ENCODE assay signal across 11 mouse cellular contexts in the genomic region with DNA sequence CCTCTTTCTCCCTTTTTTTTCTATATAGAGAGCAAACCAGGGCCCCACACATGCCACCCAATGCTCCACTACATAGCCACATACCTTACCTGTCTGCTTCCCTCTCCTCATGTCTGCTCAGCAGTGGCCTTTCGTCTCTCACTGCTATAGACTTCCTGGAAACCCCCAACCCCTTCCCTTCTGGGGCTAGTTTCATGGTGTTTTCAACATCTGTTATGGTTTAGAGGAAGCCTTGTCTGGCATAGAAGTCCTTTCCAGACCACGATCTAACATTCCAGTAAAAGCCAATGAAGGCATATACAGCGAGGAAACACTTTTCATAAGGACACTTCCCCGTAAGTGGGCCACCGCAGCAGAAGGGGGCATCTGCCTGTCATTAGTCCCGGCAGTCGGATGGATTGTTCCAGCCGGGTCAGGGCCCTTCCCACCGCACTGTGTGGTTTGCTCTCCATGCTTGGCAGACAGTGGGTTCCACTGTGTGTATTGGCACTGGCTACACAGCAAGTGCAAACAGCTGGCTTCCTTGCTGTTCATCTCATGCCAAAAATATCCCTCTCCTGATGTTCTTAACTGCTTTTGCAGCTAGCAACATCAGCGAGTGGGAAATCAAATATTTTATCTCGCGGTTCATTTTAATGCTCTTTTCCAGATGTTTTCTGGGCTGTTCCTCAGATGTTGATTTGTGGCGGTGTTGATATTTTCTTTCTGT. TPM values are rescaled to one million over a fixed set of nuclear protein-coding genes. Genes with fewer than 3 reads are reported as not detected.
DNase-seq lines count a peak whose midpoint lies in the region; ATAC-seq lines count a peak whose summit lies in the region.
"Had no signal": no experiment of that assay in that cellular context is flagged by ENCODE, and none has a peak within 500 bp of the region (broad histone marks: within the 10 kb centered on the region; RNA-seq: fewer than 3 reads in every experiment).

No protein-coding gene starts in this region.

- H3K4me3 ChIP-seq in embryonic facial prominence, embryonic 14.5 days (ENCODE audit: low read depth, low read length) = no peak overlapping the region
- no peak overlapping the region for H3K4me3 ChIP-seq in forebrain, embryonic 10.5 days
- H3K4me3 ChIP-seq: heart, embryonic 13.5 days; kidney, embryonic 15.5 days had no signal

- no peak overlapping the region for H3K9ac ChIP-seq in embryonic facial prominence, embryonic 14.5 days (ENCODE audit: low read depth, low read length)
- H3K9ac ChIP-seq: heart, embryonic 13.5 days; kidney, embryonic 15.5 days; liver, embryonic 14.5 days had no signal

- DNase-seq in left cerebral cortex, postnatal 4 days = peak; percentile 10
- DNase-seq in left cerebral cortex, adult 11 months (ENCODE audit: low spot score) = no peak
- DNase-seq in embryonic facial prominence, embryonic 14.5 days (ENCODE audit: low spot score) = peak; percentile 93
- peak; percentile 30 to 50 for DNase-seq in heart, postnatal 14 days
- DNase-seq in lung, postnatal 14 days = peak; percentile 46
- DNase-seq in forebrain, embryonic 10.5 days (ENCODE audit: extremely low spot score, low spot score) = no peak
- no peak for DNase-seq in thymus, postnatal 4 days
- no peak for DNase-seq in testis, postnatal 10 days (ENCODE audit: low spot score)

- H3K9me3 ChIP-seq in embryonic facial prominence, embryonic 14.5 days (ENCODE audit: control insufficient read depth, low read length) = no peaks in the 10 kb centered on the region
- no peaks in the 10 kb centered on the region for H3K9me3 ChIP-seq in forebrain, embryonic 10.5 days
- H3K9me3 ChIP-seq: kidney, embryonic 15.5 days had no signal

- intact Hi-C loops in left cerebral cortex, postnatal 4 days (cut with DNase I) = loop anchor here (10.0 kb wide), 1 partner anchor 782 kb away; no protein-coding TSS in a partner anchor
- intact Hi-C loops in heart, postnatal 14 days (cut with DNase I) = no loop called here

- no peaks in the 10 kb centered on the region; the same call in 1 of the 2 replicates for H3K27me3 ChIP-seq in embryonic facial prominence, embryonic 14.5 days (replicated peaks; ENCODE audit: control insufficient read depth, insufficient read depth, low read length)
- H3K27me3 ChIP-seq in forebrain, embryonic 10.5 days (ENCODE audit: poor library complexity, severe bottlenecking) = no peaks in the 10 kb centered on the region
- H3K27me3 ChIP-seq: kidney, embryonic 15.5 days had no signal

- ATAC-seq in embryonic facial prominence, embryonic 14.5 days (ENCODE audit: low read depth) = peak; percentile 93

- 32% methylated on average over 13 of the region's 13 CpGs for WGBS in embryonic facial prominence, embryonic 14.5 days
- 80% methylated on average over 13 of the region's 13 CpGs for WGBS in forebrain, embryonic 10.5 days

- H3K27ac ChIP-seq in embryonic facial prominence, embryonic 14.5 days (replicated peaks; ENCODE audit: low read depth, low read length) = no peak overlapping the region
- H3K27ac ChIP-seq in forebrain, embryonic 10.5 days = no peak overlapping the region
- H3K27ac ChIP-seq: heart, embryonic 13.5 days; kidney, embryonic 15.5 days; liver, embryonic 14.5 days had no signal

- H3K4me1 ChIP-seq in embryonic facial prominence, embryonic 14.5 days (ENCODE audit: control insufficient read depth, insufficient read depth, low read length) = no peaks in the 10 kb centered on the region
- H3K4me1 ChIP-seq in forebrain, embryonic 10.5 days = no peaks in the 10 kb centered on the region; the same call in 1 of the 2 replicates
- H3K4me1 ChIP-seq: heart, embryonic 13.5 days; kidney, embryonic 15.5 days had no signal

- H3K36me3 ChIP-seq in embryonic facial prominence, embryonic 14.5 days (ENCODE audit: control insufficient read depth, insufficient read depth, low read length) = no peaks in the 10 kb centered on the region
- no peaks in the 10 kb centered on the region for H3K36me3 ChIP-seq in forebrain, embryonic 10.5 days (replicated peaks)
- H3K36me3 ChIP-seq: heart, embryonic 13.5 days; kidney, embryonic 15.5 days had no signal

- peak overlapping the region; percentile 35 for H3K4me2 ChIP-seq in embryonic facial prominence, embryonic 14.5 days (ENCODE audit: low read depth, low read length)
- H3K4me2 ChIP-seq: heart, embryonic 13.5 days; kidney, embryonic 15.5 days had no signal

RNA-seq across cellular contexts. Expression of gene Sec24b, which starts 25.2 kb away (rescaled TPM):
- total RNA-seq in left cerebral cortex, postnatal 4 days (2021) = 10 to 100 TPM; 72.2 to 84.2 TPM
- 32.9 and 33.5 TPM in 2 replicates for polyA plus RNA-seq in embryonic facial prominence, embryonic 14.5 days (2014; fragmentation: Nextera tagmentation; extraction: Ambion mirVana)
- 10 to 100 TPM; 33.4 to 34.8 TPM for total RNA-seq in heart, postnatal 14 days (2021)
- 36.1 and 36.6 TPM in 2 replicates for polyA plus RNA-seq in forebrain, embryonic 10.5 days (2016; fragmentation: Nextera tagmentation; extraction: Ambion mirVana)

RNA-seq across cellular contexts. Expression of gene Col25a1, which starts 44.8 kb away (rescaled TPM):
- 10 to 100 TPM; 13.0 to 15.9 TPM for total RNA-seq in left cerebral cortex, postnatal 4 days (2021)
- polyA plus RNA-seq in embryonic facial prominence, embryonic 14.5 days (2014; fragmentation: Nextera tagmentation; extraction: Ambion mirVana) = 14.3 and 16.2 TPM in 2 replicates
- under 1 TPM; 0.67 to 0.68 TPM for total RNA-seq in heart, postnatal 14 days (2021)
- 2.3 and 2.4 TPM in 2 replicates for polyA plus RNA-seq in forebrain, embryonic 10.5 days (2016; fragmentation: Nextera tagmentation; extraction: Ambion mirVana)

Comparison
In these comparisons a context has a peak if more than half of its experiments do, and no peak if none do; other contexts are left out.
1. DNase-seq: peak in left cerebral cortex, postnatal 4 days (single experiment), embryonic facial prominence, embryonic 14.5 days (single experiment), heart, postnatal 14 days (2 of 2) and lung, postnatal 14 days (single experiment); none in left cerebral cortex, adult 11 months (single experiment), forebrain, embryonic 10.5 days (single experiment), thymus, postnatal 4 days (single experiment) and testis, postnatal 10 days (single experiment).
2. RNA of gene Col25a1, which starts 44.8 kb away (total RNA-seq): 13.0 to 15.9 TPM in left cerebral cortex, postnatal 4 days; 0.67 to 0.68 TPM in heart, postnatal 14 days; every median in the first group is over 4 times any median in the second.